Mouse (Mus musculus): ENCODE measurements around the gene Poc1b.

GRCm38 (mm10) chr10:99232518-99233227 lies 125.8 kb downstream of the Poc1b start:
- TF ChIP-seq CTCF (IDR thresholded peaks at IDR 0.05; ENCODE audit: extremely low read depth, insufficient read depth, insufficient read length, insufficient replicate concordance) (no peak), POLR2A (IDR thresholded peaks at IDR 0.05; ENCODE audit: low read depth, low read length) (no peak)
